Mouse (Mus musculus) natural killer cell, adult 2 months (primary cell): ENCODE results near the gene Kynu.

Experiments
- DNase-seq, 2 experiments: peaks; one replicate each; pipeline ENCODE4 v3.0.0; 2022; ENCODE audit warnings: low spot score in 2 of 2

Gene Kynu

GRCm38 (mm10) chr2:43646962-43647361, 91.8 kb downstream of the Kynu start:
- DNase-seq, result no peak

GRCm38 (mm10) chr2:43669588-43669987, 114.5 kb downstream of the Kynu start:
- DNase-seq, result no peak

GRCm38 (mm10) chr2:43673619-43674018, 118.5 kb downstream of the Kynu start:
- peak; percentile 58 to 70 for DNase-seq

GRCm38 (mm10) chr2:43674098-43674497, 119.0 kb downstream of the Kynu start:
- no peak for DNase-seq

GRCm38 (mm10) chr2:43675277-43675676, 120.1 kb downstream of the Kynu start:
- DNase-seq, result no peak

GRCm38 (mm10) chr2:43690402-43690801, 135.3 kb downstream of the Kynu start:
- DNase-seq, result no peak

GRCm38 (mm10) chr2:43691290-43691689, 136.2 kb downstream of the Kynu start:
- no peak for DNase-seq

GRCm38 (mm10) chr2:43695635-43696034, 140.5 kb downstream of the Kynu start:
- DNase-seq, result no peak

GRCm38 (mm10) chr2:43712611-43713138, 157.5 kb downstream of the Kynu start:
- DNase-seq, result no peak

GRCm38 (mm10) chr2:43722446-43723103, 167.4 kb downstream of the Kynu start:
- peak; percentile 47 to 69 for DNase-seq

- no peak for DNase-seq
These were observed 168.0 kb downstream of the Kynu start for GRCm38 (mm10) chr2:43723104-43723541.

- no peak for DNase-seq
These were observed 172.1 kb downstream of the Kynu start for GRCm38 (mm10) chr2:43727181-43727580.

- peak; percentile 71 to 74 for DNase-seq
These were observed 172.6 kb downstream of the Kynu start for GRCm38 (mm10) chr2:43727693-43728092.

- DNase-seq, result no peak
These were observed 173.7 kb downstream of the Kynu start for GRCm38 (mm10) chr2:43728831-43729230.
